Mouse (Mus musculus): ENCODE data around the gene C1qa. TPM values are rescaled to one million over a fixed set of nuclear protein-coding genes. Genes with fewer than 3 reads are reported as not detected.

The C1qa gene
- total and polyA plus RNA-seq, 3 experiments, result not detected

DNA sequence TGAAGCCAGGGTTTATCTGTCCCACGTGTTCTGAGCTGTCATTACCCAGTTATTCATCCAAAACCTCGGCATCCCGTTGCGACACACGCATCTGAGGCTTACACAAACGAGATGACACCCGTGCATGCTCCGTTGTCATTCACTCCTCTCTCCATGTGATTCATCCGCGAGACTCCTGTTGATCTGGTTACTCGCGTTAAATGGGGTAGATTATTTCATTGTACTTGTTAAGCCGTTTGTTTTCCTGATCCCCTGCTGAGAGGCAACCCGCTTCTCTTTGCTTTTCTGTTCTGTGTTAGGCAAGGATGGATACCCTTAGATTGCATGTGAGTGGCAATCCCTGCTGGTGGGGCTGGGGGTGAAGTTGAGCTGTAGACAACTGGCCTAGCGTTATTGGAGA is 27.2 kb upstream of the C1qa start:
- Histone ChIP-seq H3K4me1 (ENCODE audit: control insufficient read depth in 1 of 2, insufficient read depth in 2 of 2) (peaks cover 4 to 7% of the 10 kb centered on the region in 2 experiments; a peak in 3 of 4 replicates), H3K36me3 (replicated peaks in 1 of 2; ENCODE audit: control insufficient read depth in 1 of 2, insufficient read depth in 1 of 2, low read length in 1 of 2) (no peaks in the 10 kb centered on the region), H3K9me3 (replicated peaks; ENCODE audit: low read length) (no peaks in the 10 kb centered on the region), H3K27ac (ENCODE audit: insufficient read depth, low read depth) (no peak overlapping the region), H3K79me2 (replicated peaks; ENCODE audit: control insufficient read depth, extremely low read depth, insufficient read depth, poor library complexity, severe bottlenecking) (no peaks in the 10 kb centered on the region), H3K4me2 (ENCODE audit: insufficient read depth, low read depth, poor library complexity, severe bottlenecking) (no peak overlapping the region), H3K4me3 (replicated peaks in 1 of 3; ENCODE audit: low read depth in 2 of 3, low read length in 2 of 3, poor library complexity in 1 of 3) (no peak overlapping the region), H3K27me3 (replicated peaks) (peaks cover 79% of the 10 kb centered on the region), H3K9ac (ENCODE audit: insufficient read depth, low read depth) (no peak overlapping the region)
- in situ Hi-C loops (cut with MboI; ENCODE audit: low pct_ligation_motif_present, low pct_unique_long_range_greater_than_20kb, low sequenced_read_pairs) (no loop called here), dilution Hi-C loops (cut with MboI; ENCODE audit: extremely low pct_ligation_motif_present, extremely low pct_unique_long_range_greater_than_20kb, low sequenced_read_pairs) (no loop called here)
- DNase-seq (ENCODE audit: extremely low read depth), result no peak
- TF ChIP-seq POLR2A (IDR thresholded peaks at IDR 0.05; ENCODE audit: low read depth, low read length) (no peak), SIN3A (IDR thresholded peaks at IDR 0.05; ENCODE audit: low read length) (no peak), POLR2AphosphoS2 (IDR thresholded peaks at IDR 0.05; ENCODE audit: low read depth, low read length) (no peak), GABPA (IDR thresholded peaks at IDR 0.05; ENCODE audit: insufficient replicate concordance, low read depth, low read length) (no peak), MXI1 (IDR thresholded peaks at IDR 0.05; ENCODE audit: low read depth, low read length) (no peak), ZMIZ1 (IDR thresholded peaks at IDR 0.05; ENCODE audit: low read depth, low read length) (no peak), KAT2A (IDR thresholded peaks at IDR 0.05; ENCODE audit: insufficient replicate concordance, low read length) (no peak), ZNF384 (IDR thresholded peaks at IDR 0.05; ENCODE audit: low read depth, low read length) (no peak), E2F4 (IDR thresholded peaks at IDR 0.05; ENCODE audit: insufficient replicate concordance, low read depth, low read length) (no peak), NRF1 (IDR thresholded peaks at IDR 0.05; ENCODE audit: low read depth, low read length) (no peak), SMC3 (IDR thresholded peaks at IDR 0.05; ENCODE audit: low read depth, low read length) (no peak), ETS1 (conservative IDR thresholded peaks at IDR 0.05; ENCODE audit: low read depth, low read length) (no peak), HCFC1 (IDR thresholded peaks at IDR 0.05; ENCODE audit: low read depth, low read length) (no peak), TBP (conservative IDR thresholded peaks at IDR 0.05; ENCODE audit: low read depth, low read length) (no peak), ELF1 (IDR thresholded peaks at IDR 0.05; ENCODE audit: low read depth, low read length) (no peak), USF2 (conservative IDR thresholded peaks at IDR 0.05; ENCODE audit: low read depth, low read length) (no peak), MAFK (IDR thresholded peaks at IDR 0.05; ENCODE audit: insufficient replicate concordance, low read length) (no peak), RAD21 (IDR thresholded peaks at IDR 0.05; ENCODE audit: low read depth, low read length) (no peak), CHD1 (IDR thresholded peaks at IDR 0.05; ENCODE audit: low read depth, low read length) (no peak)

DNA sequence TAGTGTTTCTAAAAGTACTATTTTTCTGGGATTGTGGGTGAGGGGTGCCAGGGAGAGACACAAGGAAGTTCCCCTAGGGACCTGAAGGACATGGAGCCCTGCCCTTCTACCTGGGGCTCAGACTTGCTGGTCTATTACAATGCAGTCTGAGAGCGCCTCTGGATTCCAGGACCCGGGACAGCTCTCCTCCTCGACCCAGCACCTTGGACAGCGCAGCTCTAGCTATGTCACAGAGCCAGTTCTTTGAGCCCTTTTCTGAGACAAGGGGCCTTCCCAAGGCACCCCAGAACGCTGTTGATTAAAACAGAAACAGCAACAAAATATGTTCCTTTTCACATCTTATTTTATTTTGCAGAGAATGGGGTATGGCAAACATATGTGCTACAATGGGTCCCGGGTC is 25.9 kb upstream of the C1qa start:
- peak; percentile 41 for DNase-seq (ENCODE audit: extremely low read depth)
- in situ Hi-C loops (cut with MboI; ENCODE audit: low pct_ligation_motif_present, low pct_unique_long_range_greater_than_20kb, low sequenced_read_pairs), result no loop called here
- H3K36me3 ChIP-seq (replicated peaks in 1 of 2; ENCODE audit: control insufficient read depth in 1 of 2, insufficient read depth in 1 of 2, low read length in 1 of 2), result no peaks in the 10 kb centered on the region
- no peaks in the 10 kb centered on the region for H3K4me1 ChIP-seq (ENCODE audit: control insufficient read depth in 1 of 2, insufficient read depth in 2 of 2)
- TF ChIP-seq E2F4 (IDR thresholded peaks at IDR 0.05; ENCODE audit: insufficient replicate concordance, low read depth, low read length) (no peak), TBP (conservative IDR thresholded peaks at IDR 0.05; ENCODE audit: low read depth, low read length) (no peak), NELFE (IDR thresholded peaks at IDR 0.05; ENCODE audit: low read depth, low read length) (no peak), SIN3A (IDR thresholded peaks at IDR 0.05; ENCODE audit: low read length) (peak; percentile 99), IRF4 (IDR thresholded peaks at IDR 0.05; ENCODE audit: low read depth, low read length) (no peak), USF2 (conservative IDR thresholded peaks at IDR 0.05; ENCODE audit: low read depth, low read length) (no peak), PAX5 (IDR thresholded peaks at IDR 0.05; ENCODE audit: low read length) (no peak), GABPA (IDR thresholded peaks at IDR 0.05; ENCODE audit: insufficient replicate concordance, low read depth, low read length) (no peak), POLR2A (IDR thresholded peaks at IDR 0.05; ENCODE audit: low read depth, low read length) (no peak), KAT2A (IDR thresholded peaks at IDR 0.05; ENCODE audit: insufficient replicate concordance, low read length) (no peak), JUN (IDR thresholded peaks at IDR 0.05; ENCODE audit: insufficient read depth, low read depth, low read length) (no peak), NRF1 (IDR thresholded peaks at IDR 0.05; ENCODE audit: low read depth, low read length) (no peak), SMC3 (IDR thresholded peaks at IDR 0.05; ENCODE audit: low read depth, low read length) (no peak), MXI1 (IDR thresholded peaks at IDR 0.05; ENCODE audit: low read depth, low read length) (peak; percentile 83)
- H3K27me3 ChIP-seq (replicated peaks), result peaks cover 77% of the 10 kb centered on the region
- no peak overlapping the region for H3K4me2 ChIP-seq (ENCODE audit: insufficient read depth, low read depth, poor library complexity, severe bottlenecking)
- H3K79me2 ChIP-seq (replicated peaks; ENCODE audit: control insufficient read depth, extremely low read depth, insufficient read depth, poor library complexity, severe bottlenecking), result no peaks in the 10 kb centered on the region
- H3K27ac ChIP-seq (ENCODE audit: insufficient read depth, low read depth), result no peak overlapping the region
- no peak overlapping the region for H3K4me3 ChIP-seq (replicated peaks in 1 of 3; ENCODE audit: low read depth in 2 of 3, low read length in 2 of 3, poor library complexity in 1 of 3)
- dilution Hi-C loops (cut with MboI; ENCODE audit: extremely low pct_ligation_motif_present, extremely low pct_unique_long_range_greater_than_20kb, low sequenced_read_pairs), result no loop called here
- no peak overlapping the region for H3K9ac ChIP-seq (ENCODE audit: insufficient read depth, low read depth)
- H3K9me3 ChIP-seq (replicated peaks; ENCODE audit: low read length), result no peaks in the 10 kb centered on the region
